Mouse (Mus musculus): Measurements from ENCODE around the gene Setd3. TPM values are rescaled to one million over a fixed set of nuclear protein-coding genes. Genes with fewer than 3 reads are reported as not detected.
A peak's percentile ranks its signal among the peaks of the same experiment; 100 is the strongest.

Setd3 gene
- polyA plus RNA-seq, 1 experiment from 2014 or later = 74.2 TPM

- H3K9ac ChIP-seq (replicated peaks; ENCODE audit: low read depth, low read length) = no peak overlapping the region
- WGBS = 63% methylated on average over 18 of the region's 18 CpGs
- no peaks in the 10 kb centered on the region for H3K36me3 ChIP-seq (ENCODE audit: control insufficient read depth, insufficient read depth, low read length)
- no peaks in the 10 kb centered on the region for H3K4me1 ChIP-seq (ENCODE audit: control insufficient read depth, insufficient read depth, low read length)
- no peak overlapping the region for H3K27ac ChIP-seq (ENCODE audit: low read length)
- ATAC-seq (ENCODE audit: insufficient number of reproducible peaks, insufficient read depth, low FRiP score, low read depth) = no peak
- H3K4me3 ChIP-seq (ENCODE audit: low read depth, low read length) = no peak overlapping the region
- H3K9me3 ChIP-seq (ENCODE audit: control insufficient read depth, low read depth, low read length) = no peaks in the 10 kb centered on the region
- H3K27me3 ChIP-seq (ENCODE audit: control insufficient read depth, insufficient read depth, low read length) = no peaks in the 10 kb centered on the region
- H3K4me2 ChIP-seq (replicated peaks; ENCODE audit: low read depth, low read length) = no peak overlapping the region
Observed at GRCm38 (mm10) chr12:108098201-108098980, 80.7 kb downstream of the Setd3 start.

GRCm38 (mm10) chr12:108097643-108098042 is 81.5 kb downstream of the Setd3 start:
- H3K4me1 ChIP-seq (ENCODE audit: control insufficient read depth, insufficient read depth, low read length) = no peaks in the 10 kb centered on the region
- H3K36me3 ChIP-seq (ENCODE audit: control insufficient read depth, insufficient read depth, low read length) = no peaks in the 10 kb centered on the region
- ATAC-seq (ENCODE audit: insufficient number of reproducible peaks, insufficient read depth, low FRiP score, low read depth) = no peak
- no peak overlapping the region for H3K9ac ChIP-seq (replicated peaks; ENCODE audit: low read depth, low read length)
- H3K27me3 ChIP-seq (ENCODE audit: control insufficient read depth, insufficient read depth, low read length) = no peaks in the 10 kb centered on the region
- no peaks in the 10 kb centered on the region for H3K9me3 ChIP-seq (ENCODE audit: control insufficient read depth, low read depth, low read length)
- H3K27ac ChIP-seq (ENCODE audit: low read length) = no peak overlapping the region
- no peak overlapping the region for H3K4me2 ChIP-seq (replicated peaks; ENCODE audit: low read depth, low read length)
- WGBS = 88% methylated on average over 8 of the region's 8 CpGs
- no peak overlapping the region for H3K4me3 ChIP-seq (ENCODE audit: low read depth, low read length)

- no peak for ATAC-seq (ENCODE audit: insufficient number of reproducible peaks, insufficient read depth, low FRiP score, low read depth)
- no peaks in the 10 kb centered on the region for H3K27me3 ChIP-seq (ENCODE audit: control insufficient read depth, insufficient read depth, low read length)
- no peak overlapping the region for H3K4me3 ChIP-seq (ENCODE audit: low read depth, low read length)
- no peaks in the 10 kb centered on the region for H3K4me1 ChIP-seq (ENCODE audit: control insufficient read depth, insufficient read depth, low read length)
- H3K9me3 ChIP-seq (ENCODE audit: control insufficient read depth, low read depth, low read length) = no peaks in the 10 kb centered on the region
- no peak overlapping the region for H3K27ac ChIP-seq (ENCODE audit: low read length)
- H3K4me2 ChIP-seq (replicated peaks; ENCODE audit: low read depth, low read length) = no peak overlapping the region
- H3K9ac ChIP-seq (replicated peaks; ENCODE audit: low read depth, low read length) = no peak overlapping the region
- H3K36me3 ChIP-seq (ENCODE audit: control insufficient read depth, insufficient read depth, low read length) = no peaks in the 10 kb centered on the region
- 70% methylated on average over 9 of the region's 9 CpGs for WGBS
Observed at GRCm38 (mm10) chr12:108088253-108088652, 90.9 kb downstream of the Setd3 start.

GRCm38 (mm10) chr12:108087489-108087888 is 91.6 kb downstream of the Setd3 start:
- H3K27me3 ChIP-seq (ENCODE audit: control insufficient read depth, insufficient read depth, low read length) = no peaks in the 10 kb centered on the region
- H3K9ac ChIP-seq (replicated peaks; ENCODE audit: low read depth, low read length) = no peak overlapping the region
- 71% methylated on average over 2 of the region's 2 CpGs for WGBS
- H3K36me3 ChIP-seq (ENCODE audit: control insufficient read depth, insufficient read depth, low read length) = no peaks in the 10 kb centered on the region
- no peaks in the 10 kb centered on the region for H3K9me3 ChIP-seq (ENCODE audit: control insufficient read depth, low read depth, low read length)
- H3K4me3 ChIP-seq (ENCODE audit: low read depth, low read length) = no peak overlapping the region
- no peak overlapping the region for H3K27ac ChIP-seq (ENCODE audit: low read length)
- no peaks in the 10 kb centered on the region for H3K4me1 ChIP-seq (ENCODE audit: control insufficient read depth, insufficient read depth, low read length)
- H3K4me2 ChIP-seq (replicated peaks; ENCODE audit: low read depth, low read length) = no peak overlapping the region
- no peak for ATAC-seq (ENCODE audit: insufficient number of reproducible peaks, insufficient read depth, low FRiP score, low read depth)

GRCm38 (mm10) chr12:108078122-108078752 is 100.9 kb downstream of the Setd3 start:
- Histone ChIP-seq H3K27me3 (ENCODE audit: control insufficient read depth, insufficient read depth, low read length) (no peaks in the 10 kb centered on the region), H3K4me3 (ENCODE audit: low read depth, low read length) (no peak overlapping the region), H3K27ac (ENCODE audit: low read length) (no peak overlapping the region), H3K9ac (replicated peaks; ENCODE audit: low read depth, low read length) (no peak overlapping the region), H3K36me3 (ENCODE audit: control insufficient read depth, insufficient read depth, low read length) (no peaks in the 10 kb centered on the region), H3K9me3 (ENCODE audit: control insufficient read depth, low read depth, low read length) (no peaks in the 10 kb centered on the region), H3K4me1 (ENCODE audit: control insufficient read depth, insufficient read depth, low read length) (no peaks in the 10 kb centered on the region), H3K4me2 (replicated peaks; ENCODE audit: low read depth, low read length) (no peak overlapping the region)
- WGBS = 72% methylated on average over 10 of the region's 10 CpGs
- ATAC-seq (ENCODE audit: insufficient number of reproducible peaks, insufficient read depth, low FRiP score, low read depth) = 0 out of 2 replicates have a peak, but pooled peaks have one; percentile 46

- Histone ChIP-seq H3K36me3 (ENCODE audit: control insufficient read depth, insufficient read depth, low read length) (no peaks in the 10 kb centered on the region), H3K9me3 (ENCODE audit: control insufficient read depth, low read depth, low read length) (no peaks in the 10 kb centered on the region), H3K9ac (replicated peaks; ENCODE audit: low read depth, low read length) (no peak overlapping the region), H3K4me3 (ENCODE audit: low read depth, low read length) (no peak overlapping the region), H3K27ac (ENCODE audit: low read length) (no peak overlapping the region), H3K27me3 (ENCODE audit: control insufficient read depth, insufficient read depth, low read length) (no peaks in the 10 kb centered on the region), H3K4me1 (ENCODE audit: control insufficient read depth, insufficient read depth, low read length) (no peaks in the 10 kb centered on the region), H3K4me2 (replicated peaks; ENCODE audit: low read depth, low read length) (no peak overlapping the region)
- ATAC-seq (ENCODE audit: insufficient number of reproducible peaks, insufficient read depth, low FRiP score, low read depth) = no peak
- 67% methylated on average over 5 of the region's 5 CpGs for WGBS
Observed at GRCm38 (mm10) chr12:108072907-108073306, 106.2 kb downstream of the Setd3 start.

- Histone ChIP-seq H3K4me2 (replicated peaks; ENCODE audit: low read depth, low read length) (no peak overlapping the region), H3K27me3 (ENCODE audit: control insufficient read depth, insufficient read depth, low read length) (no peaks in the 10 kb centered on the region), H3K4me3 (ENCODE audit: low read depth, low read length) (no peak overlapping the region), H3K9ac (replicated peaks; ENCODE audit: low read depth, low read length) (no peak overlapping the region), H3K36me3 (ENCODE audit: control insufficient read depth, insufficient read depth, low read length) (no peaks in the 10 kb centered on the region), H3K27ac (ENCODE audit: low read length) (no peak overlapping the region), H3K4me1 (ENCODE audit: control insufficient read depth, insufficient read depth, low read length) (no peaks in the 10 kb centered on the region), H3K9me3 (ENCODE audit: control insufficient read depth, low read depth, low read length) (no peaks in the 10 kb centered on the region)
- 45% methylated on average over 21 of the region's 21 CpGs for WGBS
- no peak for ATAC-seq (ENCODE audit: insufficient number of reproducible peaks, insufficient read depth, low FRiP score, low read depth)
Observed at GRCm38 (mm10) chr12:108070685-108071662, 108.1 kb downstream of the Setd3 start.

GRCm38 (mm10) chr12:108069504-108069903 is 109.6 kb downstream of the Setd3 start:
- H3K9ac ChIP-seq (replicated peaks; ENCODE audit: low read depth, low read length) = no peak overlapping the region
- no peak for ATAC-seq (ENCODE audit: insufficient number of reproducible peaks, insufficient read depth, low FRiP score, low read depth)
- H3K9me3 ChIP-seq (ENCODE audit: control insufficient read depth, low read depth, low read length) = no peaks in the 10 kb centered on the region
- no peak overlapping the region for H3K4me2 ChIP-seq (replicated peaks; ENCODE audit: low read depth, low read length)
- no peaks in the 10 kb centered on the region for H3K4me1 ChIP-seq (ENCODE audit: control insufficient read depth, insufficient read depth, low read length)
- H3K27me3 ChIP-seq (ENCODE audit: control insufficient read depth, insufficient read depth, low read length) = no peaks in the 10 kb centered on the region
- no peaks in the 10 kb centered on the region for H3K36me3 ChIP-seq (ENCODE audit: control insufficient read depth, insufficient read depth, low read length)
- no peak overlapping the region for H3K4me3 ChIP-seq (ENCODE audit: low read depth, low read length)
- WGBS = 54% methylated on average over 6 of the region's 6 CpGs
- no peak overlapping the region for H3K27ac ChIP-seq (ENCODE audit: low read length)

Data from stomach, embryonic 14.5 days (tissue).